ENCODE assay signal across 21 mouse cellular contexts in the genomic region with DNA sequence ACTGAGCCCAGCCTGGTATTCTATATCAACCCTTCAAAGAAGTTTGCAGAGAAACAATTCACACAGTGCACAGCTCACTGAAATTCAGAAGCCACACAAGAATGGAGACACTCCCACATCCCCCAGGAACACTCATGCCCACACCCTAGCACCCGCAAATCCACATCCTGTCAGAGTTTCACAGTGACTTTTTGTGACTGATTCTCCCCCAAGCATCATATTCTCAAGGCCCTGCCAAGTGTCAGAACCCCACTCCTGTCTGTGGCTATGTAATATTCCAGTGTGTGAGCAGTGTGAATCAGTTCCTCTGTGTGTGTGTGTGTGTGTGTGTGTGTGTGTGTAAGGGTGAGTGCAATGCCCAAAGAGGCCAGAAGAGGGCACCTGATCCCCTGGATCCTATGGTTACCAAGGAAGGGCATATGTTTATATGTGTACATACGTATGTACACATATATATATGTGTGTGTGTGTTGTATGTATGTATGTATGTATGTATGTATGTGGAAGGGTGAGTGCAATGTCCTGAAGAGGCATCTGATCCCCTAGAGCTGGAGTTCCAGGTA. TPM values are rescaled to one million over a fixed set of nuclear protein-coding genes. Genes with fewer than 3 reads are reported as not detected.
DNase-seq lines count a peak whose midpoint lies in the region; ATAC-seq and TF ChIP-seq lines count a peak whose summit lies in the region.
"Had no signal": no experiment of that assay in that cellular context is flagged by ENCODE, and none has a peak within 500 bp of the region (broad histone marks: within the 10 kb centered on the region; RNA-seq: fewer than 3 reads in every experiment).

No protein-coding gene starts in this region.

- H3K36me3 ChIP-seq in heart, postnatal 0 days (replicated peaks; ENCODE audit: control insufficient read depth, insufficient read depth, low read length): peaks cover 23% of the 10 kb centered on the region
- H3K36me3 ChIP-seq in lung, postnatal 0 days (ENCODE audit: insufficient read depth, low read length): peaks cover 12% of the 10 kb centered on the region
- peaks cover 11% of the 10 kb centered on the region for H3K36me3 ChIP-seq in stomach, postnatal 0 days (ENCODE audit: control insufficient read depth, insufficient read depth, low read length)

- H3K4me3 ChIP-seq in heart, postnatal 0 days (ENCODE audit: low read depth, low read length): no peak overlapping the region
- H3K4me3 ChIP-seq in lung, postnatal 0 days (ENCODE audit: low read depth, low read length): no peak overlapping the region
- H3K4me3 ChIP-seq in stomach, postnatal 0 days (ENCODE audit: low read depth, low read length): no peak overlapping the region
- H3K4me3 ChIP-seq: embryonic facial prominence, embryonic 10.5 days; forebrain, embryonic 13.5 days; heart, embryonic 13.5 days; limb, embryonic 12.5 days; midbrain, embryonic 12.5 days; myocyte; stomach, embryonic 15.5 days had no signal

- H3K27me3 ChIP-seq in heart, postnatal 0 days (ENCODE audit: control insufficient read depth, insufficient read depth, low read length): no peaks in the 10 kb centered on the region
- no peaks in the 10 kb centered on the region for H3K27me3 ChIP-seq in lung, postnatal 0 days (replicated peaks; ENCODE audit: insufficient read depth, low read length)
- H3K27me3 ChIP-seq in stomach, postnatal 0 days (ENCODE audit: control insufficient read depth, insufficient read depth, low read length): no peaks in the 10 kb centered on the region
- H3K27me3 ChIP-seq: CH12.LX; forebrain, embryonic 13.5 days; heart, embryonic 13.5 days; limb, embryonic 12.5 days; midbrain, embryonic 12.5 days; stomach, embryonic 15.5 days had no signal

- peaks cover 24% of the 10 kb centered on the region for H3K4me1 ChIP-seq in heart, postnatal 0 days (ENCODE audit: control insufficient read depth, insufficient read depth)
- peaks cover 8% of the 10 kb centered on the region; the same call in 1 of the 2 replicates for H3K4me1 ChIP-seq in lung, postnatal 0 days (ENCODE audit: insufficient read depth, low read depth, low read length)
- H3K4me1 ChIP-seq in stomach, postnatal 0 days (replicated peaks; ENCODE audit: control insufficient read depth, insufficient read depth): peaks cover 8% of the 10 kb centered on the region
- H3K4me1 ChIP-seq: midbrain, embryonic 12.5 days had no signal

- TF ChIP-seq EP300 in heart, postnatal 0 days (IDR thresholded peaks at IDR 0.05; ENCODE audit: low read depth): no peak
- TF ChIP-seq EP300 in lung, postnatal 0 days (IDR thresholded peaks at IDR 0.05): no peak
- no peak for TF ChIP-seq EP300 in stomach, postnatal 0 days (optimal IDR thresholded peaks at IDR 0.05)

- H3K4me2 ChIP-seq in heart, postnatal 0 days (ENCODE audit: low read depth, low read length): no peak overlapping the region
- H3K4me2 ChIP-seq in lung, postnatal 0 days (replicated peaks; ENCODE audit: low read depth, low read length): no peak overlapping the region
- H3K4me2 ChIP-seq in stomach, postnatal 0 days (replicated peaks; ENCODE audit: low read depth): no peak overlapping the region
- H3K4me2 ChIP-seq: forebrain, embryonic 13.5 days; heart, embryonic 13.5 days; limb, embryonic 12.5 days; midbrain, embryonic 12.5 days; stomach, embryonic 15.5 days had no signal

- TF ChIP-seq CTCF in heart, postnatal 0 days (IDR thresholded peaks at IDR 0.05; ENCODE audit: low read depth): peak; percentile 29; the same call in 1 of the 2 replicates
- peak; percentile 35 for TF ChIP-seq CTCF in lung, postnatal 0 days (IDR thresholded peaks at IDR 0.05)
- TF ChIP-seq CTCF in stomach, postnatal 0 days (IDR thresholded peaks at IDR 0.05; ENCODE audit: low read depth): peak; percentile 52

- no peak for ATAC-seq in heart, postnatal 0 days (ENCODE audit: insufficient read depth, low read depth)
- no peak for ATAC-seq in lung, postnatal 0 days
- ATAC-seq in stomach, postnatal 0 days (ENCODE audit: low FRiP score, low TSS enrichment): no peak
- ATAC-seq: forebrain, embryonic 13.5 days had no signal

- no peak overlapping the region for H3K27ac ChIP-seq in heart, postnatal 0 days (ENCODE audit: low read depth)
- no peak overlapping the region for H3K27ac ChIP-seq in lung, postnatal 0 days (ENCODE audit: low read length)
- H3K27ac ChIP-seq in stomach, postnatal 0 days (replicated peaks): no peak overlapping the region
- H3K27ac ChIP-seq: embryonic facial prominence, embryonic 10.5 days; forebrain, embryonic 13.5 days; heart, embryonic 13.5 days; limb, embryonic 12.5 days; macrophage; midbrain, embryonic 12.5 days; stomach, embryonic 15.5 days had no signal

- DNase-seq in heart, postnatal 0 days (ENCODE audit: low spot score): no peak
- DNase-seq in heart, adult 9 months (ENCODE audit: low spot score in 2 of 2): no peak
- DNase-seq in lung, postnatal 0 days (ENCODE audit: low spot score): no peak
- DNase-seq in lung, postnatal 36 days: no peak
- DNase-seq in ZHBTc4 (ENCODE audit: low read depth, low spot score): peak; percentile 74
- DNase-seq in stomach, postnatal 0 days (ENCODE audit: low spot score): no peak
- no peak for DNase-seq in retina, embryonic 14.5 days (ENCODE audit: low spot score)
- DNase-seq: heart, postnatal 4 days; kidney, postnatal 14 days; thymus, postnatal 25 days had no signal

- no peaks in the 10 kb centered on the region for H3K9me3 ChIP-seq in heart, postnatal 0 days (replicated peaks; ENCODE audit: control insufficient read depth, low read length)
- H3K9me3 ChIP-seq in lung, postnatal 0 days (ENCODE audit: low read length): no peaks in the 10 kb centered on the region
- no peaks in the 10 kb centered on the region for H3K9me3 ChIP-seq in stomach, postnatal 0 days (ENCODE audit: control insufficient read depth, low read length)
- H3K9me3 ChIP-seq: stomach, embryonic 15.5 days had no signal

- no peak overlapping the region for H3K9ac ChIP-seq in heart, postnatal 0 days (replicated peaks; ENCODE audit: low read depth, low read length)
- H3K9ac ChIP-seq in lung, postnatal 0 days (replicated peaks; ENCODE audit: low read depth): no peak overlapping the region
- no peak overlapping the region for H3K9ac ChIP-seq in stomach, postnatal 0 days (ENCODE audit: low read length)
- H3K9ac ChIP-seq: forebrain, embryonic 13.5 days; heart, embryonic 13.5 days; limb, embryonic 12.5 days; midbrain, embryonic 12.5 days; stomach, embryonic 15.5 days had no signal

- 94% methylated on average over 2 of the region's 2 CpGs for WGBS in heart, postnatal 0 days
- WGBS in lung, postnatal 0 days: 98% methylated on average over 2 of the region's 2 CpGs
- WGBS in stomach, postnatal 0 days: 95% methylated on average over 2 of the region's 2 CpGs

RNA-seq across cellular contexts. Expression of a gene that starts 3.2 kb away (rescaled TPM):
- 2.4 and 2.5 TPM in 2 replicates for total RNA-seq in heart, postnatal 0 days (2014; rRNA removed; ENCODE audit: low replicate concordance)
- polyA plus RNA-seq in heart, postnatal 0 days (2015; fragmentation: Nextera tagmentation; extraction: Ambion mirVana): 2.1 and 2.8 TPM in 2 replicates
- 0.57 and 0.69 TPM in 2 replicates for polyA plus RNA-seq in lung, postnatal 0 days (2015; fragmentation: Nextera tagmentation; extraction: Ambion mirVana)
- polyA plus RNA-seq in stomach, postnatal 0 days (2015; fragmentation: Nextera tagmentation; extraction: Ambion mirVana): 0.62 and 0.83 TPM in 2 replicates
- total RNA-seq: granulocyte monocyte progenitor cell, adult 5-6 weeks had no signal
- polyA plus RNA-seq: macrophage had no signal

RNA-seq across cellular contexts. Expression of a gene that starts 10.1 kb away (rescaled TPM):
- 162 and 183 TPM in 2 replicates for total RNA-seq in heart, postnatal 0 days (2014; rRNA removed; ENCODE audit: low replicate concordance)
- polyA plus RNA-seq in heart, postnatal 0 days (2015; fragmentation: Nextera tagmentation; extraction: Ambion mirVana): 115 and 120 TPM in 2 replicates
- 52.7 and 64.3 TPM in 2 replicates for polyA plus RNA-seq in lung, postnatal 0 days (2015; fragmentation: Nextera tagmentation; extraction: Ambion mirVana)
- 85.3 and 86.9 TPM in 2 replicates for polyA plus RNA-seq in stomach, postnatal 0 days (2015; fragmentation: Nextera tagmentation; extraction: Ambion mirVana)

RNA-seq across cellular contexts. Expression of a gene that starts 12.2 kb away (rescaled TPM):
- 1,449 and 1,606 TPM in 2 replicates for total RNA-seq in heart, postnatal 0 days (2014; rRNA removed; ENCODE audit: low replicate concordance)
- 1,256 and 1,260 TPM in 2 replicates for polyA plus RNA-seq in heart, postnatal 0 days (2015; fragmentation: Nextera tagmentation; extraction: Ambion mirVana)
- 1,234 and 1,299 TPM in 2 replicates for polyA plus RNA-seq in lung, postnatal 0 days (2015; fragmentation: Nextera tagmentation; extraction: Ambion mirVana)
- polyA plus RNA-seq in stomach, postnatal 0 days (2015; fragmentation: Nextera tagmentation; extraction: Ambion mirVana): 1,012 and 1,042 TPM in 2 replicates

RNA-seq across cellular contexts. Expression of a gene that starts 22.9 kb away (rescaled TPM):
- 19.7 and 28.3 TPM in 2 replicates for total RNA-seq in heart, postnatal 0 days (2014; rRNA removed; ENCODE audit: low replicate concordance)
- 43.6 and 45.3 TPM in 2 replicates for polyA plus RNA-seq in heart, postnatal 0 days (2015; fragmentation: Nextera tagmentation; extraction: Ambion mirVana)
- polyA plus RNA-seq in lung, postnatal 0 days (2015; fragmentation: Nextera tagmentation; extraction: Ambion mirVana): 64.6 and 71.2 TPM in 2 replicates
- polyA plus RNA-seq in stomach, postnatal 0 days (2015; fragmentation: Nextera tagmentation; extraction: Ambion mirVana): 50.3 and 51.0 TPM in 2 replicates

RNA-seq across cellular contexts. Expression of a gene that starts 24.4 kb away (rescaled TPM):
- 3.5 and 5.5 TPM in 2 replicates for total RNA-seq in heart, postnatal 0 days (2014; rRNA removed; ENCODE audit: low replicate concordance)
- 0.40 and 0.45 TPM in 2 replicates for polyA plus RNA-seq in heart, postnatal 0 days (2015; fragmentation: Nextera tagmentation; extraction: Ambion mirVana)
- polyA plus RNA-seq in lung, postnatal 0 days (2015; fragmentation: Nextera tagmentation; extraction: Ambion mirVana): 0.12 and 0.15 TPM in 2 replicates
- 0.28 and 0.38 TPM in 2 replicates for polyA plus RNA-seq in stomach, postnatal 0 days (2015; fragmentation: Nextera tagmentation; extraction: Ambion mirVana)
- polyA plus RNA-seq: liver, embryonic 16.5 days had no signal
